Mouse (Mus musculus): Measurements from ENCODE around the gene Grk2.

Gene Grk2

GRCm38 (mm10) chr19:4302936-4303639, 2.9 kb downstream of the Grk2 start:
- DNase-seq = peak; percentile 98

- peak; percentile 72 for DNase-seq
Observed at GRCm38 (mm10) chr19:4301735-4302651, 4.0 kb downstream of the Grk2 start.

- no peak for DNase-seq
Observed at GRCm38 (mm10) chr19:4300852-4301734, 4.9 kb downstream of the Grk2 start.

GRCm38 (mm10) chr19:4300271-4300704, 5.7 kb downstream of the Grk2 start:
- DNase-seq = peak; percentile 76

GRCm38 (mm10) chr19:4299574-4300270, 6.3 kb downstream of the Grk2 start:
- no peak for DNase-seq

- DNase-seq = no peak
Observed at GRCm38 (mm10) chr19:4299126-4299525, 6.9 kb downstream of the Grk2 start.

- DNase-seq = no peak
Observed at GRCm38 (mm10) chr19:4298322-4299121, 7.5 kb downstream of the Grk2 start.

GRCm38 (mm10) chr19:4297851-4298250, 8.2 kb downstream of the Grk2 start:
- DNase-seq = no peak

- DNase-seq = no peak
Observed at GRCm38 (mm10) chr19:4296611-4297010, 9.4 kb downstream of the Grk2 start.

- DNase-seq = no peak
Observed at GRCm38 (mm10) chr19:4295391-4295790, 10.6 kb downstream of the Grk2 start.

GRCm38 (mm10) chr19:4294381-4295097, 11.5 kb downstream of the Grk2 start:
- no peak for DNase-seq

GRCm38 (mm10) chr19:4291161-4291560, 14.9 kb downstream of the Grk2 start:
- no peak for DNase-seq

GRCm38 (mm10) chr19:4290749-4291148, 15.3 kb downstream of the Grk2 start:
- DNase-seq = no peak

GRCm38 (mm10) chr19:4283653-4284052, 22.4 kb downstream of the Grk2 start:
- no peak for DNase-seq

GRCm38 (mm10) chr19:4282898-4283553, 23.0 kb downstream of the Grk2 start, which contains the start of gene Ankrd13d:
Gene Ankrd13d (minus strand): TSS chr19:4283137.
- peak; percentile 89 for DNase-seq

GRCm38 (mm10) chr19:4280425-4280824, 25.6 kb downstream of the Grk2 start:
- DNase-seq = no peak

- no peak for DNase-seq
Observed at GRCm38 (mm10) chr19:4279487-4279886, 26.5 kb downstream of the Grk2 start.

GRCm38 (mm10) chr19:4270972-4271371, 35.0 kb downstream of the Grk2 start:
- DNase-seq = peak; percentile 24

GRCm38 (mm10) chr19:4270187-4270586, 35.8 kb downstream of the Grk2 start:
- DNase-seq = peak; percentile 48

All from cerebellum, adult 9-11 months (tissue).